In the genomic region with DNA sequence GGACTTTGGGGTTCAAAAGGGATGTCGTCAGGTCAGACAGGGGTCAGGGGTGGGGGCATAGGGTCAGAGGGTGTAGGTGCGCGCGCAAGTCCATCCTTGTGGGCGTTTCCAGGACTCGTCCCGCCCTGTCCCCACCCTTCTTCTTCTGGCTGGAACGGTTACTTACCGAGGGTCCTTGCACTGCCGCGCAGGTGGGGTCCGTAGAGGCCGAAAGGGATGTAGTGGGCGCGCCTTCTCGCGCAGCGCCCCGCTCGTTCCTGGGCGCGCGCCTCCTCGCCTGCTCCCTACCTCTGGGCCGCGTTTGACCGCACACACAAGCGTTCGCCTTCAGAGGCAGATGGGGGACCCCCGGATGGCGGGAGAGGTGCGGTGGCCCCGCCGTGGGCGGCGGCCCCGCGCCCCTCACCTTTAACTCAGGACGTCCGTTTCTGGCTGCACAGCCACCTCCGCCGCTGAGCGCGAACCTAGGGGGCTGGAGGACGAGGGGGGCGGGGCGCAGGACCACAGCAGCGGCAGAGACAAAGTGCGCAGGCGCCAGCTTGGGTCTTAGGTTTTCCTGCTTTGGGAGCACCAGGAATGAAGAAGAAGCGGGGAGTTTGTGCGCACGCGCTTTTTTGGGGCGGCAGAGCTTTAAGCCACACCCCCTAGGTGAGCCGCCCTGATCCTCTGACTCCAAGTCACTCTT, we compare ENCODE assay signal across 8 mouse cellular contexts. TPM values are rescaled to one million over a fixed set of nuclear protein-coding genes. Genes with fewer than 3 reads are reported as not detected.
A peak's percentile ranks its signal among the peaks of the same experiment; 100 is the strongest.
DNase-seq lines count a peak whose midpoint lies in the region; TF ChIP-seq lines count a peak whose summit lies in the region.

A gene (minus strand): TSS at position 474 of the 685 bp plus-strand sequence.

- H3K4me1 ChIP-seq in cortical plate, adult 2 months (ENCODE audit: control insufficient read depth, insufficient read depth, low read length), result peaks cover 2% of the 10 kb centered on the region; the same call in 1 of the 2 replicates
- no peaks in the 10 kb centered on the region for H3K4me1 ChIP-seq in heart, adult 2 months (ENCODE audit: control insufficient read depth, insufficient read depth, low read length)

- H3K4me2 ChIP-seq in myocyte (ENCODE audit: low read depth), result peak within 1 kb of the TSS; percentile 72

- intact Hi-C loops in heart, adult 2 months (cut with DNase I), result no loop called here

- TF ChIP-seq POLR2A in cortical plate, adult 2 months (IDR thresholded peaks at IDR 0.05; ENCODE audit: extremely low read depth, insufficient read depth, low read length), result no peak
- TF ChIP-seq POLR2A in heart, adult 2 months (IDR thresholded peaks at IDR 0.05; ENCODE audit: insufficient read depth, low read depth, low read length), result no peak
- TF ChIP-seq POLR2A in myocyte (IDR thresholded peaks at IDR 0.05; ENCODE audit: insufficient read length, low read depth), result peak; percentile 12

- peak within 1 kb of the TSS; percentile 79 for H3K4me3 ChIP-seq in cortical plate, adult 2 months (ENCODE audit: insufficient read depth, low read length)
- H3K4me3 ChIP-seq in heart, adult 2 months, result peak within 1 kb of the TSS; percentile 53
- H3K4me3 ChIP-seq in myocyte, result peak within 1 kb of the TSS; percentile 12

- 7% methylated on average over 55 of the region's 56 CpGs for WGBS in heart, adult 2 months

- no peak within 1 kb of the TSS for H3K27ac ChIP-seq in cortical plate, adult 2 months (ENCODE audit: insufficient read depth, low read length)
- H3K27ac ChIP-seq in heart, adult 2 months, result no peak within 1 kb of the TSS

- no peaks in the 10 kb centered on the region for H3K36me3 ChIP-seq in heart, adult 2 months (ENCODE audit: control insufficient read depth, insufficient read depth, low read length)
- no peaks in the 10 kb centered on the region for H3K36me3 ChIP-seq in myocyte (ENCODE audit: control insufficient read depth, insufficient read depth)

- H3K27me3 ChIP-seq in heart, adult 2 months (ENCODE audit: control insufficient read depth, insufficient read depth, low read length), result no peaks in the 10 kb centered on the region
- H3K27me3 ChIP-seq in myocyte (ENCODE audit: control insufficient read depth, insufficient read depth, insufficient read length), result no peaks in the 10 kb centered on the region

- no peaks in the 10 kb centered on the region for H3K79me2 ChIP-seq in heart, adult 2 months (replicated peaks; ENCODE audit: control insufficient read depth, insufficient read depth, low read length)
- no peaks in the 10 kb centered on the region for H3K79me2 ChIP-seq in myocyte (ENCODE audit: control insufficient read depth, insufficient read depth)

- H3ac ChIP-seq in myocyte (ENCODE audit: control insufficient read depth, insufficient read length), result no peak within 1 kb of the TSS

- peak within 1 kb of the TSS; percentile 74 for H3K9ac ChIP-seq in heart, adult 2 months (ENCODE audit: low read depth, low read length)

- peak; percentile 82 for DNase-seq in 3134 (ENCODE audit: extremely low read depth, insufficient read length, low spot score)
- peak; percentile 56 for DNase-seq in WW6 (ENCODE audit: low read depth, low spot score)
- DNase-seq in heart, adult 2 months, result peak; percentile 65 to 66
- peak; percentile 76 for DNase-seq in kidney, adult 9 months
- DNase-seq in liver, result peak; percentile 68
- peak; percentile 44 to 69 for DNase-seq in urinary bladder, postnatal 36 days (ENCODE audit: low spot score in 2 of 2)

- no peak for TF ChIP-seq CTCF in cortical plate, adult 2 months (IDR thresholded peaks at IDR 0.05; ENCODE audit: extremely low read depth, insufficient read depth, low read length)
- TF ChIP-seq CTCF in heart, adult 2 months (IDR thresholded peaks at IDR 0.05), result no peak

- no peak for TF ChIP-seq EP300 in heart, adult 2 months (IDR thresholded peaks at IDR 0.05; ENCODE audit: insufficient read depth, low read depth, low read length)

TF ChIP-seq in myocyte, 11 proteins besides CTCF, POLR2A, EP300 and RAD21:
- TF ChIP-seq CEBPB (IDR thresholded peaks at IDR 0.05; ENCODE audit: insufficient read depth, poor library complexity, severe bottlenecking) (no peak), USF1 (IDR thresholded peaks at IDR 0.05; ENCODE audit: low read depth) (no peak), TCF12 (IDR thresholded peaks at IDR 0.05; ENCODE audit: insufficient read depth, poor library complexity, severe bottlenecking) (no peak), E2F4 (IDR thresholded peaks at IDR 0.05; ENCODE audit: insufficient read depth) (no peak), POLR2AphosphoS2 (IDR thresholded peaks at IDR 0.05; ENCODE audit: insufficient read length, low read depth) (no peak), MYOG (IDR thresholded peaks at IDR 0.05; ENCODE audit: control insufficient read depth in 1 of 3, insufficient read depth in 1 of 3, insufficient read length in 2 of 3, low read depth in 2 of 3) (no peak), REST (IDR thresholded peaks at IDR 0.05; ENCODE audit: insufficient read depth, insufficient read length) (no peak), SRF (IDR thresholded peaks at IDR 0.05; ENCODE audit: control insufficient read depth, insufficient read length, low read depth) (no peak), MAX (IDR thresholded peaks at IDR 0.05; ENCODE audit: low read depth) (no peak), MYOD1 (IDR thresholded peaks at IDR 0.05; ENCODE audit: control insufficient read depth in 1 of 3, insufficient read length in 2 of 3, low read depth in 2 of 3) (no peak), TCF3 (IDR thresholded peaks at IDR 0.05; ENCODE audit: insufficient read length, low read depth) (no peak)

RNA-seq across cellular contexts. Expression of the gene that starts here (rescaled TPM):
- polyA plus RNA-seq in cortical plate, adult 2 months (2012; rRNA removed), result 23.2 and 23.9 TPM in 2 replicates
- 1 to 10 TPM in 1 of 2 experiments, under 1 TPM in 1; 0.32 to 1.1 TPM for total RNA-seq in heart, adult 2 months (2021)
- 1.1 and 2.8 TPM in 2 replicates for polyA plus RNA-seq in heart, adult 2 months (2012; rRNA removed)
- polyA plus RNA-seq in myocyte (2012; fragmentation: generic; extraction: Trizol), result 2.4 TPM

Comparison
In these comparisons a context has a peak if more than half of its experiments do, and no peak if none do; other contexts are left out.
1. H3K4me3 ChIP-seq: peak in every context shown above with its lines; median percentile 79 in cortical plate, adult 2 months; 53 in heart, adult 2 months; 12 in myocyte.